Mouse (Mus musculus): ENCODE measurements around the gene Hist1h2bk. TPM values are rescaled to one million over a fixed set of nuclear protein-coding genes. Genes with fewer than 3 reads are reported as not detected.
A peak's percentile ranks its signal among the peaks of the same experiment; 100 is the strongest.

Gene Hist1h2bk
- total RNA-seq, 2 experiments from 2014 or later = 11.4 to 16.1 TPM

GRCm38 (mm10) chr13:22013716-22014115 lies 22.0 kb upstream of the Hist1h2bk start:
- DNase-seq (ENCODE audit: low spot score in 2 of 2) = no peak

- DNase-seq (ENCODE audit: low spot score in 2 of 2) = no peak
Observed at GRCm38 (mm10) chr13:22014411-22014845, 21.2 kb upstream of the Hist1h2bk start.

- peak; percentile 50 to 63 for DNase-seq (ENCODE audit: low spot score in 2 of 2)
Observed at GRCm38 (mm10) chr13:22015479-22016450, 19.9 kb upstream of the Hist1h2bk start.

GRCm38 (mm10) chr13:22019934-22020835 lies 15.5 kb upstream of the Hist1h2bk start:
- no peak for DNase-seq (ENCODE audit: low spot score in 2 of 2)

GRCm38 (mm10) chr13:22020901-22021339 lies 14.8 kb upstream of the Hist1h2bk start:
- peak in 1 of 2 experiments; percentile 68 for DNase-seq (ENCODE audit: low spot score in 2 of 2)

- DNase-seq (ENCODE audit: low spot score in 2 of 2) = no peak
Observed at GRCm38 (mm10) chr13:22021581-22021980, 14.1 kb upstream of the Hist1h2bk start.

- peak; percentile 37 to 75 for DNase-seq (ENCODE audit: low spot score in 2 of 2)
Observed at GRCm38 (mm10) chr13:22022241-22022640, 13.4 kb upstream of the Hist1h2bk start.

- DNase-seq (ENCODE audit: low spot score in 2 of 2) = peak; percentile 73 to 93
Observed at GRCm38 (mm10) chr13:22026058-22027031, 9.3 kb upstream of the Hist1h2bk start.

GRCm38 (mm10) chr13:22028673-22029460 lies 6.8 kb upstream of the Hist1h2bk start:
- peak; percentile 85 to 95 for DNase-seq (ENCODE audit: low spot score in 2 of 2)

GRCm38 (mm10) chr13:22029928-22030327 lies 5.7 kb upstream of the Hist1h2bk start:
- DNase-seq (ENCODE audit: low spot score in 2 of 2) = peak in 1 of 2 experiments; percentile 52

GRCm38 (mm10) chr13:22030493-22030892 lies 5.2 kb upstream of the Hist1h2bk start:
- DNase-seq (ENCODE audit: low spot score in 2 of 2) = no peak

- DNase-seq (ENCODE audit: low spot score in 2 of 2) = no peak
Observed at GRCm38 (mm10) chr13:22033741-22034442, 1.8 kb upstream of the Hist1h2bk start.

- DNase-seq (ENCODE audit: low spot score in 2 of 2) = no peak
Observed at GRCm38 (mm10) chr13:22034443-22035266, 1.0 kb upstream of the Hist1h2bk start.

- DNase-seq (ENCODE audit: low spot score in 2 of 2) = no peak
Observed at GRCm38 (mm10) chr13:22036149-22036956, 683 bp downstream of the Hist1h2bk start.

GRCm38 (mm10) chr13:22036986-22037385 lies 1.3 kb downstream of the Hist1h2bk start:
- no peak for DNase-seq (ENCODE audit: low spot score in 2 of 2)

- DNase-seq (ENCODE audit: low spot score in 2 of 2) = no peak
Observed at GRCm38 (mm10) chr13:22037415-22037814, 1.7 kb downstream of the Hist1h2bk start.

GRCm38 (mm10) chr13:22039364-22039763 lies 3.7 kb downstream of the Hist1h2bk start:
- no peak for DNase-seq (ENCODE audit: low spot score in 2 of 2)

Data from layer of hippocampus, adult 18-20 months (tissue).